Mouse (Mus musculus) left cerebral cortex, adult 2 months (tissue): ENCODE measurements around the gene Tap1. TPM values are rescaled to one million over a fixed set of nuclear protein-coding genes. Genes with fewer than 3 reads are reported as not detected.

Experiments
- DNase-seq, 2 experiments: peaks; one replicate each; pipeline ENCODE4 v3.0.0; 2021 to 2022; ENCODE audit warnings: low spot score in 2 of 2, mixed read lengths in 1 of 2; ENCODE audit errors: extremely low spot score in 1 of 2
- H3K27ac ChIP-seq: fragments of 200-600 bp; 2 replicates; pipeline ENCODE4 v1.8.1; 2022
- H3K4me3 ChIP-seq: fragments of 200-600 bp; 2 replicates; pipeline ENCODE4 v1.8.1; 2022
- CTCF ChIP-seq: fragments of 200-600 bp; IDR thresholded peaks from 2 replicates; pipeline ENCODE4 v1.8.1; 2022; ENCODE audit warnings: antibody characterized with exemption, mild to moderate bottlenecking, moderate library complexity
- intact Hi-C: fragments of 180-260 bp; cut with DNase I; formaldehyde crosslinking; loops from one replicate; pipeline ENCODE4 v1.15.1; 2025
- total RNA-seq, 2 experiments: library from RNA; stranded (reverse); gene quantifications; 2 replicates each; pipeline ENCODE4 v1.2.3; 2021

Tap1 gene
- total RNA-seq, 2 experiments from 2014 or later: 2.1 to 3.4 TPM

DNA sequence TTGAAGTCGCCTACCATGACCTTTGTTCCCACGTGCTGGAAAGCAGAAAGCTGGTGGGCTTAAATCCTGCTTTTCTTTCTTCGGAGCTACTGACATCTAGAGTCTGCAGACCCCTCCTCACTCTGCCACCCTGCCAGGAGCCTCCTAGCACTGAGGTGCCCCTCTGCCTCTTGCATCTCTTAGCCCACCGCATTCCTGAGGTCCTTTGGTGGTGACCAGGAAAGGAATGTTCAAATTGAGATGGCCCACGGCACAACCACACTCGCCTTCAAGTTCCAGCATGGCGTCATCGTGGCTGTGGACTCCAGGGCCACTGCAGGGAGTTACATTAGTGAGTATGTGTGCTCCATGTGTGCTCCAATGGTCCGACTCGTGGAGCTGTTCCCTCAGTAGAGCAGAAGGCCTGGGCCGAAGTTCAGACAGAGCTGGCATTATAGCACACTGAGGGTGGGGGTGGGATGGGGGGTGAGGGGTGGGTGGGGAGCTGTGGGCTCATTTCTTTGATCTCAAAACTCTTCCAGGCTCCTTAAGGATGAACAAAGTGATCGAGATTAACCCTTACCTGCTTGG lies 11.8 kb downstream of the Tap1 start:
- DNase-seq: no peak
- no peak overlapping the region for H3K4me3 ChIP-seq
- TF ChIP-seq CTCF: no peak
- intact Hi-C loops: no loop called here
- no peak overlapping the region for H3K27ac ChIP-seq

DNA sequence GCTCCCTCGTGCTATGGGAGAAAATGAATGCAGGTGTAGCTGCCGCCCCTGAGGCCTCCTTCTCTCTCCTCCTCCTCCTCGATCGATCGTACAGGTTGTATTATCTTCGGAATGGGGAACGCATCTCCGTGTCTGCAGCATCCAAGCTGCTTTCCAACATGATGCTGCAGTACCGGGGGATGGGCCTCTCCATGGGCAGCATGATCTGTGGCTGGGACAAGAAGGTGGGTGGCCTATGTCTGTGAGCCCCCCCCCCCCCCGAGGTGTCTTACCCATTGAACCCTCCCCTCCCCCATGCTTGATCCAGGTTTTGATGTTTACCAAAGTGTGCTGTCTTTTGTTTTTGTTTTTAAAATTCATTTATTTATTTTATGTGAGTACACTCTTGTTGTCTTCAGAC lies 12.7 kb downstream of the Tap1 start:
- Histone ChIP-seq H3K27ac (no peak overlapping the region), H3K4me3 (no peak overlapping the region)
- no peak for TF ChIP-seq CTCF
- intact Hi-C loops: no loop called here
- no peak for DNase-seq

DNA sequence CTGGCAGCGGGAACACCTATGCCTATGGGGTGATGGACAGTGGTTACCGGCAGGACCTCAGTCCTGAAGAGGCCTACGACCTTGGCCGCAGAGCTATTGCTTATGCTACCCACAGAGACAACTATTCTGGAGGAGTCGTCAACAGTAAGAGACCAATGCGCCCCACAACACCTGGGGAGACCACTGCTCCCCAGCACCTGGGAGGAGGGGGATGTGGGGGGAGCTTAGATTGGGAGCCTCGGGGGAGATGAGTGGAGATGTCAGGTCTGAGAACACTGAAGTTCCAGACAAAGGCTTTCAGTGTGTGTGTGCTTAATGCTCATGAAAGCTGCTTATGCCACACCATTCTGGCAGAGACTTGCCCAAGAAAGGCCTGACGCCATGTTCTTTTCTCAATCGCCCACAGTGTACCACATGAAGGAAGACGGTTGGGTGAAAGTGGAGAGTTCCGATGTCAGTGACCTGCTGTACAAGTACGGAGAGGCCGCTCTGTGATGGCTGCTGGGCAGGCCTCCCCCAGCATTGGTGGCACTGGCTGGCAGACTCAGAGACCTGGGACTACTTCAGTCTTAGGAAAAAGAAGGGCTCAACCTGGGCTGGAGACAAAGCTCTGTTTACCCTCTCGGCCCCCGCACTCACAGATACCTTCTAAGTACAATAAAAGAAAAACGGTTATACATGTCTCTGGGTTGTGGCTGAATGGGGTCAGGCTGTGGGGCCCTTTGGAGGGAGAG lies 13.6 kb downstream of the Tap1 start:
- Histone ChIP-seq H3K27ac (no peak overlapping the region), H3K4me3 (no peak overlapping the region)
- no peak for TF ChIP-seq CTCF
- intact Hi-C loops: no loop called here
- DNase-seq: no peak

DNA sequence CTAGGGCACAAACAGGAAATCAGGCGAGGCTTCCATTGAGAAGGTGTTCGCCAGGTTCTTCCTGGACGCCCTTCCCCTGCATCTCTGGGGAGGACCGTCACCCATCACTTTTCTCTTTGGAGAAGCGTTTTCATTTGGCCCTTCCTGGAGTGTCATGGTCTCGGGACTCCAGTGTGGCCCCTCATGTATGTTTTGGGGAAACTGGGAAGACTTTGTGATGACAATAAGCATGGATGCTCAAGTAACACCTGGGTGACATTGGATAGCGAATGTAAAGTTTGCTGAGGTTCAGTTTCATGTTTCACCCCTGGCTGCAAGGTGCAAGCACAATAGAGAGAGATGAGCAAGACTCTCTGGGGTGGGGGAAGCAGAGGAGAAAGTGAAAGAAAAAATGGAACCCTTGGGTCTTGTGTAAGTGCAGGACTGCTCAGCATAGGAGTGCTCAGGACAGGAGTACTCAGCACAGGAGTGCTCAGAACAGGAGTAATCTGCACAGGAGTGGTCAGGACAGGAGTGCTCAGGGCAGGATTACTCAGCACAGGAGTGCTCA lies 14.2 kb downstream of the Tap1 start:
- Histone ChIP-seq H3K4me3 (no peak overlapping the region), H3K27ac (no peak overlapping the region)
- no peak for TF ChIP-seq CTCF
- intact Hi-C loops: no loop called here
- no peak for DNase-seq

DNA sequence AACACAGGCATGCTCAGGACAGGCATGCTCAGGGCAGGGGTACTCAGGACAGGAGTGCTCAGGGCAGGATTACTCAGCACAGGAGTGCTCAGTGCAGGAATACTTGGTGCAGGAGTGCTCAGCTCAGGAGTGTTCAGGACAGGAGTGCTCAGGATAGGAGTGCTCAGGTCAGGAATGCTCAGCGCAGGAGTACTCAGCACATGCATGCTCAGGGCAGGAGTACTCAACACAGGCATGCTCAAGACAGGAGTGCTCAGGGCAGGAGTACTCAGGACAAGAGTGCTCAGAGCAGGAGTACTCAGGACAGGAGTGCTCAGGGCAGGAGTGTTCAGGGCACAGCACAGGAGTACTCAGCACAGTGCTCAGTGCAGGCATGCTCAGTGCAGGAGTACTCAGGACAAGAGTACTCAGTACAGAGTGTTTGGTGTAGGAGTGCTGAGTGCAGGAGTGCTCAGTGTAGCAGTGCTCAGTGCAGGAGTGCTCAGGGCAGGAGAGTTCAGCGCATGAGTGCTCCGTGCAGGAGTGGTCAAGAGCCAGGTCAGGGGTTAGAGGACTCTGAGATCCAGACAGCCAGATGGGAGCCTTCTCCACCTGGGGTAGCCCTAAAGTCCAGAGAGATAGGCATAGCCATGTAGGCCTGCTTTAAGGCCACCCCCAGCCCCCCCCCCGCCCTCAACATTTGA lies 15.5 kb downstream of the Tap1 start:
- TF ChIP-seq CTCF: no peak
- Histone ChIP-seq H3K4me3 (no peak overlapping the region), H3K27ac (no peak overlapping the region)
- intact Hi-C loops: no loop called here
- no peak for DNase-seq

DNA sequence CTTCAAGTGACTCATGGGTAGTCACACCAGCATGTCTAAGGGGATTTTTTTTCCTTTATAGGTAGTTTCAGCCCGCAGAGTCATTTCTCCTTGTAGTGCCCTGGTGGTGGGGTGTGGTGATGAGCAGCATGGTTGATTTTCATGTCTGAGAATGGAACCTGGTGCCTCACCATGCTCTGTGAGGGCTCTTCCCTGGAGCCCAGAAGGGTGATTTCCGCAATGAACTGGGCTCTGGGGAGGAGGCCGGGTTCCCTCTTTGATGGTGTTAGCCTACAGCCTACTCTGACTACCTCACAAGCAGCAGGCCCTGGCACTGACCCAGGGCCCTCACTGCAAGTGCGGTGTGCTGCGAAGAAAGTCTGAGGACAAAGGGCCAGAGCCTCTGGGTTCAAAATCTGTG lies 16.1 kb downstream of the Tap1 start, which contains the start of gene Tap2:
TSS of gene Tap2 (plus strand) at position 84 of the 400 bp plus-strand sequence.
- intact Hi-C loops: no loop called here
- peak within 1 kb of the TSS; percentile 68 for H3K27ac ChIP-seq
- no peak for DNase-seq
- no peak for TF ChIP-seq CTCF
- peak within 1 kb of the TSS; percentile 77 for H3K4me3 ChIP-seq

DNA sequence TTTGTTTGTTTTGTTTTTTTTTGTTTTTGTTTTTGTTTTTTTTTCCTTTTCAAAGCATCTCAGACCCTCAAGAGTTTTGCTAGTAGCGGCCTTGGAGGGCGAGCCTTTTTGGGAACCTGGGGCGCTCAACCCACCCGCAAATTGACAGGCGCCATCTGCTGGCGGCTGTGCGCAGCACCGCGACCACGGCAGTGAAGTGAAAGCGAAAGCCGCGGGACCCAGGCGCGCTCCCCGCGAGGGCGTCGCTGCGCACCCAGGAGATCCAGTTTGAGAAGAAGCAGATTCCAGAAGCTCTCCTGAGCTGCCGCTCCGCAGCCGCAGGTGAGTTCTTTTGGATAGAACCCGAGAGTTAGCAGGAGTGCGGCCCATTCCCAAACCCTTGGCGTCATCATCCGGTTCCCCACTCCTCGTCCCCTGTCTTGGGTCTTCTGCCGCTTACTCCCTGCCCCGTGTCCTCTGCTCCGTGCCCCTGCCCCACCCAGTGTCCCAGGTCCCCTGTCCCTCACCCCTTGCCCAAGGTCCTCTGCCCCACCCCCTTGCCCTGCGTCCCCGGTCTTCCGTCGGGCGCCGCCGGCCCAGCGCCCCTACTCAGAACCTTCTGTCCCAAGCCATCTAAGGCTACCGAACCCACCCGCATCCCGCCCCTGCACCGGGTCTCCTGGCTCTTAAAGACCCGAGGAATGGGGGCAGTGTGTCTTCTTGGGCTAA lies 17.1 kb downstream of the Tap1 start:
- Histone ChIP-seq H3K4me3 (peak overlapping the region; percentile 77), H3K27ac (peak overlapping the region; percentile 68)
- TF ChIP-seq CTCF: peak; percentile 97
- intact Hi-C loops: loop anchor here (1.0 kb wide), 1 partner anchor 34 kb away; no protein-coding TSS in a partner anchor
- peak; percentile 86 to 90 for DNase-seq

DNA sequence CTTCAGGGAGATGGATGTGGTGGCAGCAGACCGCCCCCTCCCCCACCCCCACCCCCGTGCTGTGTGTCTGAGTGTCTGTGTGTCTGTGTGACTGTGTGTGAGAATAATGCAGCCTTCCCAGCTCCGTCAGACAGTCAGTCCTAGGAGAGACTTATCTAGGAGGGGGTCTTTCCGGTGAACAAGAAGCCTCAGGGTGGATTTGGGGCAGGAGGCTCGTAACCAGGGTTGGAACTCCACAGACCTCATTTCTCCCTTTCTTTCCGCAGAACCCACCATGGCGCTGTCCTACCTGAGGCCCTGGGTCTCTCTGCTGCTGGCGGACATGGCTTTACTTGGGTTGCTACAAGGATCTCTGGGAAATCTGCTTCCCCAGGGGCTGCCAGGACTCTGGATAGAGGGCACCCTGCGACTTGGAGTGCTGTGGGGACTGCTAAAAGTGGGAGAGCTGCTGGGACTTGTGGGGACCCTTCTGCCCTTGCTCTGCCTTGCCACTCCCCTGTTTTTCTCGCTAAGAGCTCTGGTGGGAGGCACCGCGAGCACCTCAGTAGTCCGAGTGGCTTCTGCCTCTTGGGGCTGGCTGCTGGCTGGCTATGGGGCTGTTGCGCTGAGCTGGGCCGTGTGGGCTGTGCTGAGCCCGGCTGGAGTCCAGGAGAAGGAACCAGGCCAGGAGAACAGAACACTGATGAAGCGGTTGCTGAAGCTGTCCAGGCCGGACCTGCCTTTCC lies 17.8 kb downstream of the Tap1 start:
- DNase-seq: no peak
- no peak overlapping the region for H3K27ac ChIP-seq
- TF ChIP-seq CTCF: no peak
- H3K4me3 ChIP-seq: peak overlapping the region; percentile 77
- intact Hi-C loops: no loop called here

DNA sequence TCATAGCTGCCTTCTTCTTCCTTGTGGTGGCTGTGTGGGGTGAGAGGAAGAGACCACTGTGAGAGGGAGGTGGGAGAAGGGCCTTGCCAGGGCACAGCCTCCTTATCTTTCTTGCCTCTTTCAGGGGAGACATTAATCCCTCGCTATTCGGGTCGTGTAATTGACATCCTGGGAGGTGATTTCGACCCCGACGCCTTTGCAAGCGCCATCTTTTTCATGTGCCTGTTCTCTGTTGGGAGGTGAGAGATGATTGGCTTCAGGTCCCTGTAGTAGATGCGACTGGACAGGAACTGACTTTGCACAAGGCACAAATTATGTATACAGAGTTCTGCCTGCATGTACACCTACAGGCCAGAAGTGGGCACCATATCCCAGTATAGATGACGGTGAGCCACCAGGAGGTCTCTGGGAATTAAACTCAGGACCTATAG lies 18.4 kb downstream of the Tap1 start:
- H3K27ac ChIP-seq: no peak overlapping the region
- peak; percentile 66 for TF ChIP-seq CTCF
- H3K4me3 ChIP-seq: no peak overlapping the region
- DNase-seq: no peak
- intact Hi-C loops: no loop called here

DNA sequence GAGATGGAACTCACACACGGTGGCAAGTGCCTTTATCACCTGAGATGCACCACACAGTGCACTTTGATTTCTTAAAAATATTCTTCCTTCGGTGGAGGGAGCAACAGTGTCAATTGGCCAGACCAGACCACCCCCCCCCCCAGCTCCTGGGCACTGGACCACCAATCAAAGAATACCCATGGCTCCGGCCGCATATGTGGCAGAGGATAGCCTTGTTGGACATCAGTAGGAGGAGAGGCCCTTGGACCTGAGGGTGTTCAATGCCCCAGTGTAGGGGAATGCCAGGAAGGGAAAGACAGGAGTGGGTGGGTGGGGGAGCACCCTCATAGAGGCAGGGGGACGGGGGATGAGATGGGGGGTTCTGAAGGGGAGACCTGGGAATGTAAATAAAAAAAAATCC lies 19.4 kb downstream of the Tap1 start:
- Histone ChIP-seq H3K4me3 (no peak overlapping the region), H3K27ac (no peak overlapping the region)
- DNase-seq: no peak
- intact Hi-C loops: no loop called here
- no peak for TF ChIP-seq CTCF

DNA sequence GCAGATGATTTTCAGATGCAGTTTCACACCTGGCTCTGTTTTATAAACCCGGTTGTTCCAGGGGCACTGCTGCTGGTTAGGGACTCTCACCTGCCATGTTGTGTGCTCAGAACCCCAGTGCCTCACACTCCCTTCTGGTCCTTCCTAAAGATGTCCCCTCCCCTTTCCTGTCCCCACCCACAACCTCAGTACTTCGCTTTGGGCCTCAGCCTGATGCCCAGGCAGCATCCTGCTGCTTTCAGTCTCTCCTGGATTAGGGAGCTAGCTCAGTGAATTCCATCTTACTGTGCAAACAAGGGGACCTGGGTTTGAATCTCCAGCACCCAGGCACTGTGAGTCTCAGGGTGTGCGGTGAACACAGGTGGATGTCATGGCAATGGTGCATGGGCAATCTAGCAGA lies 20.1 kb downstream of the Tap1 start:
- TF ChIP-seq CTCF: no peak
- no peak for DNase-seq
- intact Hi-C loops: no loop called here
- Histone ChIP-seq H3K27ac (no peak overlapping the region), H3K4me3 (no peak overlapping the region)
